Mouse (Mus musculus) olfactory bulb, adult 2 months (tissue): ENCODE measurements around the gene Itga6.

ENCODE experiments used
- CTCF ChIP-seq: fragments of 200-500 bp; IDR thresholded peaks from 2 replicates; pipeline ENCODE4 v1.5.1; 2012; ENCODE audit warnings: low read depth, mild to moderate bottlenecking, low read length, moderate library complexity; ENCODE audit not compliant: insufficient read depth
- POLR2A ChIP-seq: fragments of 200-500 bp; IDR thresholded peaks from 2 replicates; pipeline ENCODE4 v1.6.1; 2012; ENCODE audit warnings: mild to moderate bottlenecking, low read depth, low read length, moderate library complexity; ENCODE audit not compliant: insufficient read depth

GRCm38 (mm10) chr2:71844906-71845305 is 99.5 kb downstream of the Itga6 start:
- no peak for TF ChIP-seq CTCF
- TF ChIP-seq POLR2A: no peak
